Mouse (Mus musculus) cerebellum, postnatal 36 days (tissue): ENCODE measurements around the gene Gm20795.
"Not testable (repeated sequence)": the region's sequence is repeated elsewhere in the genome, so short reads cannot be mapped to it uniquely, and the experiment has no call there.

Experiments
- DNase-seq, 2 experiments: peaks; one replicate each; pipeline ENCODE4 v3.0.0; 2021 to 2022; ENCODE audit warnings: mixed read lengths in 2 of 2

Gm20795 gene

DNA sequence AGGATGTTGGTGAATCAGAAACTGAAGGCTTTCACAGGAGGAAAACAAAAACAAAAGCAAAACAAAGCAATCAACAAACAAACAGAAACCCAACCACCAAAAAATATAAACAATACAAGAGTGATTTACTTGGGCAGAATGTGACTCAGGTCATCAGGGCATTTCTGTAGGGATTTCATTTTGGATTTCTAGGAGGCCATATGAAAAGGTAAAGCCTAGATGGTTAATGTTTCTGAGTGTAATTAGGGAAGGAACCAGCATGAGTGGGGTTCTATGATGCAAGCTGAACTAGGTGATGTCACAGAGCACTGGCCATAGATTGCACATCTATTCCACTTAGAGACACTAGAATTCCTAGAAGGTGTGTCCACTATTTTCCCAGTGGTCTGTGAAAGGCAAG lies at the start of gene Gm20795:
Gm20795 (plus strand) TSS at position 301 of the 400 bp plus-strand sequence.
- not testable (repeated sequence) for DNase-seq

DNA sequence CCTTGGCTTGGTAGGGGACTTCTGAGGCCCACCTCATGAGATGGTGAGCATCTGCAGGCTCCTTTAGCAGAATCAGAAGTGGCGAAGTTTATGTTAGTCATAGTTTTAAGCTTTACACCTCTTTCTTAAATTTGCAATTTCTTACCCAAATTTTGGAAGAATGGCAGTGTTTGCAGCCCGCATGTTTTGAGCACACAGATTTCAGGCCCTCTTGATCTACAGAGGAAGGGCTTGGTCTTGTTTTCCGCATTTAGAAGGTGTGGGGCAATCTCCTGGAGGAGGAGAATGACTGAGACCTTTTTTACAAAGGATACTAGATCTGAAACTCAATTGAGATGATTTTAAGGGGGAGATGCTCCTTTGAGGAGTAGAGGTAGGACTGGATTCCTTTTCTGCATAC lies 29.0 kb upstream of the Gm20795 start, which contains the start of gene Gm21797:
Gm21797 (minus strand) TSS at position 101 of the 400 bp plus-strand sequence.
- DNase-seq, result not testable (repeated sequence)
